Mouse (Mus musculus) megakaryocyte, embryonic 14.5 days (primary cell): ENCODE data around the gene U2af1l4. TPM values are rescaled to one million over a fixed set of nuclear protein-coding genes. Genes with fewer than 3 reads are reported as not detected.
A peak's percentile ranks its signal among the peaks of the same experiment; 100 is the strongest.

ENCODE experiments used
- H3K27me3 ChIP-seq: replicated peaks from 2 replicates; pipeline ENCODE3; 2012; ENCODE audit warnings: inconsistent platforms
- H3K36me3 ChIP-seq: replicated peaks from 2 replicates; pipeline ENCODE3; 2012; ENCODE audit warnings: low read length, inconsistent platforms, mixed read lengths
- H3K4me1 ChIP-seq: 2 replicates; pipeline ENCODE4 v1.6.1; 2012; ENCODE audit warnings: inconsistent platforms
- H3K4me3 ChIP-seq: replicated peaks from 2 replicates; pipeline ENCODE3; 2012; ENCODE audit warnings: moderate library complexity, mild to moderate bottlenecking, inconsistent platforms
- H3K9me3 ChIP-seq: 2 replicates; pipeline ENCODE4 v1.6.1; 2012; ENCODE audit warnings: inconsistent platforms
- FLI1 ChIP-seq: IDR thresholded peaks from 2 replicates; pipeline ENCODE4 v1.6.1; 2012; ENCODE audit warnings: low read length, inconsistent platforms, mixed read lengths
- GATA1 ChIP-seq: IDR thresholded peaks from 3 replicates; pipeline ENCODE4 v1.6.1; 2012; ENCODE audit warnings: mixed read lengths, low read length, inconsistent platforms, borderline replicate concordance
- polyA plus RNA-seq: library from polyadenylated mRNA; stranded (reverse); fragments of >175 nt; gene quantifications from 2 replicates; pipeline ENCODE4 v1.2.3, GENCODE M21; 2012; ENCODE audit warnings: low replicate concordance; ENCODE audit not compliant: insufficient read depth

U2af1l4 gene
- polyA plus RNA-seq, 1 experiment, result 64.1 TPM

DNA sequence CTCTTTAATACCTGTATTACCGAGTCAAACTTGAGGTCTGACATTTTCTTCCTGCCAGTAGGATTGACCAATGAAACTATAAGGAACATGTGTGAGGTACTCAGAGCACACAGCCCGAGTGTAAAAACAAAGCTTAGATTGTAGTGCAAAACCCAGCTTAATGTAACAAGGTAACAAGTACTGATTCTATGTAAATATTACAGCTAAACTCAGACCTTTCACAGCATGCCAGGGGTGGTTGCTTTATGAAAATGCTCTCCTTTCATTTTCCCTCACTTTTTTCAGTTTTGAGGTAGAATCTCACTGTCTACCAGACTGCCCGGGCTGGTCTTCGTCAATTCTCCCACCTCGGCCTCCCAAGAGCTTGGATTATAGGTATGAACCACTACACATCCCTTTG lies 33.0 kb downstream of the U2af1l4 start:
- H3K36me3 ChIP-seq, result no peaks in the 10 kb centered on the region
- H3K4me3 ChIP-seq, result no peak overlapping the region
- H3K27me3 ChIP-seq, result peaks cover 37% of the 10 kb centered on the region
- peaks cover 40% of the 10 kb centered on the region for H3K4me1 ChIP-seq
- TF ChIP-seq FLI1, result no peak
- TF ChIP-seq GATA1, result no peak
- H3K9me3 ChIP-seq, result peaks cover 3% of the 10 kb centered on the region; the same call in 1 of the 2 replicates

GRCm38 (mm10) chr7:30596811-30597210 lies 33.7 kb downstream of the U2af1l4 start:
- H3K36me3 ChIP-seq, result no peaks in the 10 kb centered on the region
- peaks cover 37% of the 10 kb centered on the region for H3K27me3 ChIP-seq
- H3K9me3 ChIP-seq, result peaks cover 3% of the 10 kb centered on the region; the same call in 1 of the 2 replicates
- no peak overlapping the region for H3K4me3 ChIP-seq
- TF ChIP-seq FLI1, result no peak
- TF ChIP-seq GATA1, result no peak
- H3K4me1 ChIP-seq, result peaks cover 36% of the 10 kb centered on the region

GRCm38 (mm10) chr7:30598786-30599185 lies 35.7 kb downstream of the U2af1l4 start, which contains the start of gene Zbtb32:
Gene Zbtb32, minus strand, starts transcription at chr7:30598909.
- TF ChIP-seq GATA1 (no peak), FLI1 (no peak)

DNA sequence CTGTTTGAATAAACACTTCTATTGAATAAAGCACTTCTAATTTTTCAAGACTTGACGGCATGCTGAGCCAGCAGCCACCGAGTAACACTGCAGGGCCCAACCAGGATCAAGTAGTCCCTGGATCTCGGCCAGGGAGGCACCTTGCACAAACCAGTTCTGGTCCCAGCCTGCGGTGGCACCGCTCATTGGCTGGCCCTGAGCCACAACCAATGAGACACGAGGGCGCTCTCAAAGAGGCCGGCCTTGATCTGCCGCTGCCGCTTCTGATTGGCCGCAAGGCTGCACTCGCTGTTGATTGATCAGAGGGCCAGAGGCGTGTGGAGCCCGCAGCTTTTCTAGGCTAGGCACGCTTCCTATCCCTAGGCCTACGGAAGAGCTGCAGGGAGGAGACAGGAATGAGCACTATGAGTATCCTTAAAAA lies 36.8 kb downstream of the U2af1l4 start:
- TF ChIP-seq FLI1, result no peak
- TF ChIP-seq GATA1, result no peak
- peaks cover 34% of the 10 kb centered on the region for H3K27me3 ChIP-seq
- H3K9me3 ChIP-seq, result peaks cover 3% of the 10 kb centered on the region; the same call in 1 of the 2 replicates
- no peaks in the 10 kb centered on the region for H3K36me3 ChIP-seq
- H3K4me1 ChIP-seq, result peaks cover 12% of the 10 kb centered on the region
- peak overlapping the region; percentile 33 for H3K4me3 ChIP-seq

More at GRCm38 (mm10) chr7:30598786-30599185, 35.7 kb downstream of the U2af1l4 start, which contains the start of gene Zbtb32:
- Histone ChIP-seq H3K27me3 (peaks cover 37% of the 10 kb centered on the region), H3K36me3 (no peaks in the 10 kb centered on the region), H3K4me1 (peaks cover 23% of the 10 kb centered on the region), H3K4me3 (no peak within 1 kb of the TSS), H3K9me3 (peaks cover 3% of the 10 kb centered on the region; the same call in 1 of the 2 replicates)

DNA sequence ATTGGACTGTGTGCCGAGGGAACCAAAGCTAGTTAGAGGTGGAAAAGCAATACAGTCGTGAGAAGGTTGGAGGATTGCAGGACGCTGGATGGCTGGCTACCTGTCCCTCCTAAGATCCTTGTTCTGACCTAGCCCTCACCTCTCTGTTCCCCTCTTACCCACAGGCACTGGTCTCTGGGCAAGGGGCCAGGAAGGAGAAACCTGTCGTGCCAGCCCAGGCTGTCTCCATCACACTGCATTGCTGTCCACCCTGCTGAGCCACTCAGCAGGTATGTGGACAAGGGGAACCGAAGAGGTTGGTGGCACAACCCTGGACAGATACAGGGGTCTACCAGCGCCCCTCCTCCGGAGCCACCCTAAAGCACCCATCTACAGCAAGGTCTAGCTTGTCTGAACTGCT lies 37.5 kb downstream of the U2af1l4 start:
- H3K4me3 ChIP-seq, result no peak overlapping the region

GRCm38 (mm10) chr7:30602583-30602982 lies 39.5 kb downstream of the U2af1l4 start:
- H3K27me3 ChIP-seq, result peaks cover 30% of the 10 kb centered on the region
- no peak overlapping the region for H3K4me3 ChIP-seq
- H3K36me3 ChIP-seq, result no peaks in the 10 kb centered on the region
- TF ChIP-seq FLI1 (no peak), GATA1 (no peak)
- peaks cover 3% of the 10 kb centered on the region; the same call in 1 of the 2 replicates for H3K9me3 ChIP-seq
- H3K4me1 ChIP-seq, result peaks cover 10% of the 10 kb centered on the region

More for the DNA sequence above, 37.5 kb downstream of the U2af1l4 start:
- Histone ChIP-seq H3K4me1 (peaks cover 10% of the 10 kb centered on the region), H3K27me3 (peaks cover 28% of the 10 kb centered on the region), H3K36me3 (no peaks in the 10 kb centered on the region), H3K9me3 (peaks cover 3% of the 10 kb centered on the region; the same call in 1 of the 2 replicates)
- no peak for TF ChIP-seq GATA1
- no peak for TF ChIP-seq FLI1

- TF ChIP-seq GATA1 (no peak), FLI1 (no peak)
- Histone ChIP-seq H3K9me3 (no peaks in the 10 kb centered on the region), H3K4me1 (peaks cover 20% of the 10 kb centered on the region), H3K27me3 (peaks cover 21% of the 10 kb centered on the region), H3K36me3 (no peaks in the 10 kb centered on the region), H3K4me3 (no peak overlapping the region)
Measured at GRCm38 (mm10) chr7:30604424-30604823, 41.3 kb downstream of the U2af1l4 start.

GRCm38 (mm10) chr7:30604944-30605343 lies 41.8 kb downstream of the U2af1l4 start:
- Histone ChIP-seq H3K27me3 (peaks cover 17% of the 10 kb centered on the region), H3K9me3 (no peaks in the 10 kb centered on the region), H3K4me3 (no peak overlapping the region), H3K4me1 (peaks cover 18% of the 10 kb centered on the region), H3K36me3 (no peaks in the 10 kb centered on the region)
- no peak for TF ChIP-seq FLI1
- TF ChIP-seq GATA1, result no peak

- Histone ChIP-seq H3K4me3 (no peak overlapping the region), H3K4me1 (peaks cover 15% of the 10 kb centered on the region), H3K27me3 (peaks cover 13% of the 10 kb centered on the region), H3K9me3 (no peaks in the 10 kb centered on the region), H3K36me3 (no peaks in the 10 kb centered on the region)
- TF ChIP-seq FLI1 (no peak), GATA1 (no peak)
Measured at GRCm38 (mm10) chr7:30607706-30608309, 44.7 kb downstream of the U2af1l4 start.

DNA sequence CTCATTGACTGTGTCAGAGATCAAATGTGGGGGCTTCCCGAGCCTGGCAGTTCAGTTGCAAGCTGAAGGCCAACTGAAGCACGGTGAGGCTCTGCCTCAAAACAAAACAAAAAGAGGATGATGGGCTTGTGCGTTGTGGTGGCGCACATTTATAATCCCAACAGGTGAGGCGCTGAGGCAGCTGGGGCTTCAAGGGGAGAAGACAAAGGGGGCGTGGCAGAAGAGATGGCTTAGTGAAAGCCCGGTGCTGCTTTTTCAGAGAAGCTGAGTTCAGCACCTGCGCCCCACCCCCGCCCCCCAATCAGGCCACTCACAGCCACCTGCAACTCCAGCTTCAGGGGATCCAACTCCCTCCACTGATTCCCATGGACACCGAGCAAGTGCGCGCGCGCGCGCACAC lies 45.4 kb downstream of the U2af1l4 start:
- H3K4me3 ChIP-seq, result no peak overlapping the region
- TF ChIP-seq FLI1 (no peak), GATA1 (no peak)
- peaks cover 10% of the 10 kb centered on the region for H3K27me3 ChIP-seq
- H3K4me1 ChIP-seq, result peaks cover 21% of the 10 kb centered on the region
- H3K36me3 ChIP-seq, result no peaks in the 10 kb centered on the region
- no peaks in the 10 kb centered on the region for H3K9me3 ChIP-seq
